Mouse (Mus musculus) retina, postnatal 7 days (tissue): ENCODE results near the gene Ppfia3.

ENCODE experiments used
- DNase-seq: peaks from one replicate; pipeline ENCODE4 v3.0.0-alpha.2; 2012; ENCODE audit warnings: low read depth, low spot score

Ppfia3 gene

GRCm38 (mm10) chr7:45346905-45347304 is 19.9 kb downstream of the Ppfia3 start:
- no peak for DNase-seq

GRCm38 (mm10) chr7:45343543-45343942 is 23.3 kb downstream of the Ppfia3 start:
- no peak for DNase-seq

GRCm38 (mm10) chr7:45342081-45342480 is 24.7 kb downstream of the Ppfia3 start:
- no peak for DNase-seq

- DNase-seq = peak; percentile 75
Measured at GRCm38 (mm10) chr7:45341303-45341702, 25.5 kb downstream of the Ppfia3 start.

- DNase-seq = no peak
Measured at GRCm38 (mm10) chr7:45340669-45341068, 26.1 kb downstream of the Ppfia3 start.

GRCm38 (mm10) chr7:45340066-45340442 is 26.8 kb downstream of the Ppfia3 start:
- no peak for DNase-seq

GRCm38 (mm10) chr7:45339410-45340065 is 27.3 kb downstream of the Ppfia3 start:
- peak; percentile 54 for DNase-seq

GRCm38 (mm10) chr7:45338161-45338911 is 28.5 kb downstream of the Ppfia3 start:
- no peak for DNase-seq

- DNase-seq = no peak
Measured at GRCm38 (mm10) chr7:45337469-45337868, 29.4 kb downstream of the Ppfia3 start.

- no peak for DNase-seq
Measured at GRCm38 (mm10) chr7:45336319-45336718, 30.5 kb downstream of the Ppfia3 start.

- DNase-seq = no peak
Measured at GRCm38 (mm10) chr7:45335056-45335455, 31.8 kb downstream of the Ppfia3 start, which contains the start of gene Hrc. Gene Hrc, plus strand, starts transcription at chr7:45335290.

GRCm38 (mm10) chr7:45334605-45335004 is 32.2 kb downstream of the Ppfia3 start:
- DNase-seq = no peak

- no peak for DNase-seq
Measured at GRCm38 (mm10) chr7:45333431-45333982, 33.3 kb downstream of the Ppfia3 start, which contains the start of gene Trpm4. Gene Trpm4, minus strand, starts transcription at chr7:45333780.

GRCm38 (mm10) chr7:45332685-45333425 is 34.0 kb downstream of the Ppfia3 start:
- DNase-seq = no peak

- no peak for DNase-seq
Measured at GRCm38 (mm10) chr7:45331502-45331901, 35.3 kb downstream of the Ppfia3 start.

- no peak for DNase-seq
Measured at GRCm38 (mm10) chr7:45328841-45329475, 37.9 kb downstream of the Ppfia3 start.

GRCm38 (mm10) chr7:45325800-45326199 is 41.0 kb downstream of the Ppfia3 start:
- DNase-seq = no peak

GRCm38 (mm10) chr7:45323069-45323468 is 43.8 kb downstream of the Ppfia3 start:
- no peak for DNase-seq

GRCm38 (mm10) chr7:45322245-45322644 is 44.6 kb downstream of the Ppfia3 start:
- no peak for DNase-seq

GRCm38 (mm10) chr7:45316536-45316935 is 50.3 kb downstream of the Ppfia3 start:
- no peak for DNase-seq

GRCm38 (mm10) chr7:45315182-45315701 is 51.6 kb downstream of the Ppfia3 start:
- no peak for DNase-seq
